Mouse (Mus musculus) heart, embryonic 14.5 days (tissue): ENCODE data around the gene Mns1. TPM values are rescaled to one million over a fixed set of nuclear protein-coding genes. Genes with fewer than 3 reads are reported as not detected.
A peak's percentile ranks its signal among the peaks of the same experiment; 100 is the strongest.

ENCODE experiments used
- ATAC-seq: fragments of 200-750 bp; cut with Nextera tagmentation; 2 replicates; pipeline ENCODE4 v1.8.0; 2017; ENCODE audit warnings: low read depth, moderate TSS enrichment; ENCODE audit not compliant: insufficient number of reproducible peaks, insufficient read depth, low FRiP score
- H3K27ac ChIP-seq, 2 experiments: fragments of 200-500 bp in 1 of 2; fragments of 300-500 bp in 1 of 2; sonication (generic) in 1 of 2; replicated peaks in 1 of 2; 2 replicates each; pipeline ENCODE4 v1.5.1; 2012 to 2014; ENCODE audit warnings: low read depth in 2 of 2, low read length in 2 of 2, control low read depth in 1 of 2, mild to moderate bottlenecking in 1 of 2, mixed read lengths in 1 of 2; ENCODE audit not compliant: control insufficient read depth in 1 of 2, insufficient read depth in 1 of 2
- H3K27me3 ChIP-seq: fragments of 300-500 bp; sonication (generic); 2 replicates; pipeline ENCODE4 v1.6.1; 2014; ENCODE audit warnings: mild to moderate bottlenecking, low read length, control low read depth; ENCODE audit not compliant: control insufficient read depth, insufficient read depth
- H3K36me3 ChIP-seq: fragments of 300-500 bp; sonication (generic); 2 replicates; pipeline ENCODE4 v1.6.1; 2014; ENCODE audit warnings: mild to moderate bottlenecking, control low read depth, low read length, mixed read lengths; ENCODE audit not compliant: control insufficient read depth, insufficient read depth
- H3K4me1 ChIP-seq, 2 experiments: fragments of 200-500 bp in 1 of 2; fragments of 300-500 bp in 1 of 2; sonication (generic) in 1 of 2; 2 replicates each; pipeline ENCODE4 v1.6.1; 2012 to 2014; ENCODE audit warnings: low read length in 2 of 2, control low read depth in 1 of 2, mixed read lengths in 1 of 2; ENCODE audit not compliant: control insufficient read depth in 2 of 2, insufficient read depth in 2 of 2
- H3K4me2 ChIP-seq: fragments of 300-500 bp; sonication (generic); 2 replicates; pipeline ENCODE4 v1.6.1; 2014; ENCODE audit warnings: mild to moderate bottlenecking, low read length
- H3K4me3 ChIP-seq, 2 experiments: fragments of 200-500 bp in 1 of 2; fragments of 300-500 bp in 1 of 2; sonication (generic) in 1 of 2; 2 replicates each; pipeline ENCODE4 v1.5.1; 2012 to 2014; ENCODE audit warnings: low read length in 2 of 2, mild to moderate bottlenecking in 2 of 2, control low read depth in 1 of 2, low read depth in 1 of 2, moderate library complexity in 1 of 2; ENCODE audit not compliant: control insufficient read depth in 1 of 2, insufficient read depth in 1 of 2
- H3K9ac ChIP-seq: fragments of 300-500 bp; sonication (generic); 2 replicates; pipeline ENCODE4 v1.6.1; 2014; ENCODE audit warnings: mild to moderate bottlenecking, low read length
- H3K9me3 ChIP-seq: fragments of 300-500 bp; sonication (generic); 2 replicates; pipeline ENCODE4 v1.6.1; 2016; ENCODE audit warnings: low read length, control low read depth; ENCODE audit not compliant: control insufficient read depth
- WGBS: fragments of 180-500 bp; shearing (Covaris S2); extraction: QIAGEN DNeasy Blood & Tissue Kit; methylation state at CpG from one replicate; pipeline ENCODE4 v1.1.7; 2014; 5-methylcytosine and 5-hydroxymethylcytosine counted together
- polyA plus RNA-seq: library from polyadenylated mRNA; unstranded; fragments of >200 nt; fragmentation: Nextera tagmentation; extraction: Ambion mirVana; gene quantifications from 2 replicates; pipeline ENCODE4 v1.2.1, GENCODE M21; 2014

The Mns1 gene
- polyA plus RNA-seq, 1 experiment from 2014 or later: 11.6 TPM

GRCm38 (mm10) chr9:72409381-72410225 lies 28.2 kb upstream of the Mns1 start:
- Histone ChIP-seq H3K4me2 (peak overlapping the region; percentile 18; the same call in 1 of the 2 replicates), H3K4me3 (no peak overlapping the region)

DNA sequence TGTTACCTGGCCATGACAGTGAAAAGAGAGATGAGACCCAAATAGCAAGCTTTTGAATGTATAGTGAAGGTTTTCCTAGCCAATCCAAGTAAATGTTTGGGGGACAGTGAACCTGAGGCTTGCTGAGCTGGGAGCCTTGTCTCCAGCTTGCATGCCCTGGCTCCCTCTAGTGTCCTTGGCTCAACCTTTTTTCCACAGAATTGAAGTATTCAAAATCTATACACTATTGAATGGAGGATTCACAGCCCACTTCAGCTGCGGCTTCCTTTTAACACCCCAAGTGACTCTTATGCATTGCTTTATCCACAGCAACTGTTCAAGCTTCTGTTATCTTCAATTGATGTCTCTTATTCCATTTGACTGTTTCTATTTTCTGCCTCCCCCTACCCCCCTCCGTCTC lies 26.1 kb upstream of the Mns1 start:
- no peak for ATAC-seq
- Histone ChIP-seq H3K9me3 (no peaks in the 10 kb centered on the region), H3K4me3 (no peak overlapping the region), H3K27ac (no peak overlapping the region), H3K9ac (no peak overlapping the region), H3K36me3 (no peaks in the 10 kb centered on the region), H3K4me2 (no peak overlapping the region), H3K4me1 (peaks cover 3 to 4% of the 10 kb centered on the region in 2 experiments; a peak in 2 of 4 replicates), H3K27me3 (no peaks in the 10 kb centered on the region)
- 62% methylated on average over 2 of the region's 2 CpGs for WGBS

More at GRCm38 (mm10) chr9:72409381-72410225, 28.2 kb upstream of the Mns1 start:
- Histone ChIP-seq H3K36me3 (no peaks in the 10 kb centered on the region), H3K4me1 (peaks cover 3 to 4% of the 10 kb centered on the region in 2 experiments; a peak in 2 of 4 replicates), H3K9ac (no peak overlapping the region), H3K27me3 (no peaks in the 10 kb centered on the region), H3K9me3 (no peaks in the 10 kb centered on the region), H3K27ac (no peak overlapping the region)
- 15% methylated on average over 15 of the region's 15 CpGs for WGBS
- ATAC-seq: no peak

DNA sequence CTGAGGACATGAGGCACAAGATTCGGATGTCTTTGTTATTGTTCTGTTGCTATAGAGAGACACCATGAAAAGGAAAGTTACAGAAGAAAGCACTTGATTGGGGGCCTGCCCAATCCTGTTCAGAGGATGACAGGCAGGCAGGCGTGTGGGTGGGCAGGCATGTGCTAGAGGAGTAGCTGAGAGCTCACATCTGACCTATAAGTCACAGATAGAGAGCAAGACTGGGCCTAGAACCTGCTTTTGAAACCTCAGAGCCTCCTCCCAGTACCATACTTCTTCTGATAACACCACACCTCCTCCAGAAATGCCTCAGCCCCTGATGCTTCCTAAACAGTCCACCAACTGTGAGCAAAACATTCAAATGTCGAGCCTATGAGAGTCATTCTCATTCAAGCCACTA lies 19.4 kb upstream of the Mns1 start:
- H3K9me3 ChIP-seq: no peaks in the 10 kb centered on the region
- no peak overlapping the region for H3K4me3 ChIP-seq
- no peaks in the 10 kb centered on the region for H3K36me3 ChIP-seq
- H3K4me1 ChIP-seq: peaks cover 8 to 13% of the 10 kb centered on the region in 2 experiments
- no peak overlapping the region for H3K27ac ChIP-seq
- no peak for ATAC-seq
- no peaks in the 10 kb centered on the region for H3K27me3 ChIP-seq
- 80% methylated on average over 3 of the region's 3 CpGs for WGBS
- H3K9ac ChIP-seq: no peak overlapping the region
- H3K4me2 ChIP-seq: no peak overlapping the region

DNA sequence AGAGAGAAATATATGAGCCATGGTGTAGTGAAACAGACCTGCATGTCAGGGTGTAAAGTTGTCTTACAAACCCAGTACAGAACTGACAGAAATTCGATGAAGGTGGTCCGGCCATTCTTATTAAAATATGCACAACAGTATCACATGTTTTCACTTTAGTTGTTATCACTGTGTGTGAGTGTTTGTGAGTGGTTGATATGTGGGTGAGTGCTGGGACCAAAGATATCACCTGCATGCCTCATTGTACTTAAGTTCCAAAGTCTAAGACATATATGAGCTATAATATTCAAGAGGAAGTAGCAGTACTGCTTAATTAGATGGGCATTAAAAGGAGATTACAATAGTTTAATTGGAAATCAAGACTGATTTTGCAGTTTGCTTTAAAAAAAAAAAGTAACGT lies 17.3 kb upstream of the Mns1 start:
- 64% methylated on average over 3 of the region's 3 CpGs for WGBS
- Histone ChIP-seq H3K4me3 (no peak overlapping the region), H3K4me2 (no peak overlapping the region), H3K27me3 (no peaks in the 10 kb centered on the region), H3K9me3 (no peaks in the 10 kb centered on the region), H3K27ac (no peak overlapping the region), H3K9ac (no peak overlapping the region), H3K36me3 (no peaks in the 10 kb centered on the region), H3K4me1 (peaks cover 8 to 13% of the 10 kb centered on the region in 2 experiments)
- ATAC-seq: no peak

DNA sequence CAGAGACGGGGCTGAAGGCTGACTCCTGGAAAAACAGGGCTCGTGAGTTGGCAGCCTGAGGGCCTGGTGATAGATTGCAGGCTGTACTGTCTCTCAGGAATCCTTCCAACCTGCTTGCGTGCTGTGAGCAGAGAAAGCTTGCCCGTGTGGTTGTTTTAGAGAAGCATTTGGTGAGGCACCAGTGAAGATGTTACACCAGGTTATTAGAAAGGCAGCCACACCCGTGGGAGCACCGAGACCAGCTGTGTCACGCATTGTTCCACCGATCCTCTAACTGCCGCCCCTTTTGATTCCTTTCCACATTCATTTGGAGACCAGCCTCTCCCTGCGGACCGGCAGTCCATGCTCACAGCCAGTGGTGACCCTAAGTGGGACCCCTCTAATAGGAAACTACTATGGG lies 15.5 kb upstream of the Mns1 start:
- Histone ChIP-seq H3K4me1 (peaks cover 8 to 13% of the 10 kb centered on the region in 2 experiments), H3K4me2 (no peak overlapping the region), H3K27me3 (no peaks in the 10 kb centered on the region), H3K9me3 (no peaks in the 10 kb centered on the region), H3K27ac (no peak overlapping the region; a peak in 1 of 4 replicates), H3K9ac (no peak overlapping the region), H3K4me3 (no peak overlapping the region), H3K36me3 (no peaks in the 10 kb centered on the region)
- 52% methylated on average over 11 of the region's 11 CpGs for WGBS
- no peak for ATAC-seq

DNA sequence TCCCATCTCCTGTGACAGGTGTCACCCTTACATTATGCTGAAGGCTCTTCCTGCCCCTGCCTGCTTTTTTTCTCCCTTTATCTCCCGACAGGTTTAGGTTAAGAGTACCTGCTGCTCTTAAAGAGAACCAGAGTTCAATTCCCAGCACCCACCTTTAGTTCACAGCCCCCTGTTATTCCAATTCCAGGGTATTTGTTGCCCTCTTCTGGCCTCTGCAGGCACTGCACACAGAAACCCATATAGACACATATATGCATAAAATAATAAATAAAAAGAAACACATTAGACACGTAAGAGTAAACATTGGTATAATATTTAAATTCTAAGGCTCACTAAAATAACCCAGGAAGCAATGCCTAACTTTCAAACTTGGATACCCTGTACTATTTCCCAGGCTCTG lies 15.1 kb upstream of the Mns1 start:
- H3K27me3 ChIP-seq: no peaks in the 10 kb centered on the region
- no peaks in the 10 kb centered on the region for H3K36me3 ChIP-seq
- peaks cover 8 to 13% of the 10 kb centered on the region in 2 experiments for H3K4me1 ChIP-seq
- no peak overlapping the region for H3K27ac ChIP-seq
- H3K9ac ChIP-seq: no peak overlapping the region
- H3K4me3 ChIP-seq: no peak overlapping the region
- no peak for ATAC-seq
- no peaks in the 10 kb centered on the region for H3K9me3 ChIP-seq
- no peak overlapping the region for H3K4me2 ChIP-seq
- WGBS: 84% methylated on average over 2 of the region's 2 CpGs

GRCm38 (mm10) chr9:72425300-72425850 lies 12.4 kb upstream of the Mns1 start:
- H3K27ac ChIP-seq: no peak overlapping the region
- 82% methylated on average over 11 of the region's 11 CpGs for WGBS
- ATAC-seq: no peak

More at GRCm38 (mm10) chr9:72425300-72425850, 12.4 kb upstream of the Mns1 start:
- Histone ChIP-seq H3K9ac (no peak overlapping the region), H3K4me3 (no peak overlapping the region), H3K4me2 (no peak overlapping the region), H3K4me1 (peaks cover 8 to 13% of the 10 kb centered on the region in 2 experiments), H3K9me3 (no peaks in the 10 kb centered on the region), H3K36me3 (no peaks in the 10 kb centered on the region), H3K27me3 (no peaks in the 10 kb centered on the region)
